Comparison of ENCODE assay signal across 26 mouse cellular contexts in the genomic region with DNA sequence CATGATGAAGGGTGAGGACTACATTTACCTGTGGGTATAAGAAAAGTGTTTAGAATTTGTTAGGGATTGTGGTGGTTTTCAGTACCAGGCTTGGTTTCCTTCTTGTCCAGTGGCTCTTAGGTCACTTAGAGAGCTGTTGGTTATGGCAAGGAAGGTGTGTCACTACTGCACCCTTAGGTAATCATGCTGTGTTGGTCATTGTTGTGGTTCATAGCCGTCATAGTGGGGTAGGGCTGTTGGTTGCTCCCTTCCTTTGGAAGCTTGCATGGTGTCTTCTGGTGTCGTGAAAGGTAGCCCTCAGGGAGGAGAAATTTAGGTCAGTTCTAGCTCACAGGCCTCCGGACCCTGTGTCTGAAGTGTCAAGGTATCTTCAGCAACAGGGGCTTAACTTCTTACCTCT. TPM values are rescaled to one million over a fixed set of nuclear protein-coding genes. Genes with fewer than 3 reads are reported as not detected.
DNase-seq lines count a peak whose midpoint lies in the region; ATAC-seq and TF ChIP-seq lines count a peak whose summit lies in the region.
"Had no signal": no experiment of that assay in that cellular context is flagged by ENCODE, and none has a peak within 500 bp of the region (broad histone marks: within the 10 kb centered on the region; RNA-seq: fewer than 3 reads in every experiment).

No protein-coding gene starts in this region.

- H3K4me1 ChIP-seq in megakaryocyte, embryonic 14.5 days = peaks cover 73% of the 10 kb centered on the region
- H3K4me1 ChIP-seq in thymus, adult 2 months (replicated peaks; ENCODE audit: control insufficient read depth, insufficient read depth, low read length) = peaks cover 17% of the 10 kb centered on the region
- H3K4me1 ChIP-seq: embryonic facial prominence, embryonic 10.5 days; embryonic facial prominence, embryonic 13.5 days; forebrain, embryonic 10.5 days had no signal

- H3K27ac ChIP-seq in thymus, adult 2 months (ENCODE audit: control insufficient read depth, insufficient read depth, low read length) = no peak overlapping the region
- H3K27ac ChIP-seq: embryonic facial prominence, embryonic 10.5 days; embryonic facial prominence, embryonic 13.5 days; forebrain, embryonic 10.5 days; forebrain, embryonic 13.5 days; hindbrain, embryonic 14.5 days; hindbrain, postnatal 0 days had no signal

- H3K36me3 ChIP-seq in megakaryocyte, embryonic 14.5 days (replicated peaks; ENCODE audit: low read length) = peaks cover 22% of the 10 kb centered on the region
- no peaks in the 10 kb centered on the region; the same call in 1 of the 2 replicates for H3K36me3 ChIP-seq in thymus, adult 2 months (ENCODE audit: control insufficient read depth, insufficient read depth, low read length)
- H3K36me3 ChIP-seq: embryonic facial prominence, embryonic 13.5 days had no signal

- no peaks in the 10 kb centered on the region for H3K27me3 ChIP-seq in megakaryocyte, embryonic 14.5 days (replicated peaks)
- no peaks in the 10 kb centered on the region for H3K27me3 ChIP-seq in thymus, adult 2 months (ENCODE audit: control insufficient read depth, insufficient read depth, low read length)
- H3K27me3 ChIP-seq: embryonic facial prominence, embryonic 13.5 days; forebrain, embryonic 13.5 days had no signal

- H3K9me3 ChIP-seq in megakaryocyte, embryonic 14.5 days = no peaks in the 10 kb centered on the region
- H3K9me3 ChIP-seq: embryonic facial prominence, embryonic 10.5 days; embryonic facial prominence, embryonic 13.5 days; forebrain, embryonic 10.5 days; forebrain, embryonic 13.5 days had no signal

- peak overlapping the region; percentile 48 for H3K4me3 ChIP-seq in megakaryocyte, embryonic 14.5 days (replicated peaks)
- H3K4me3 ChIP-seq in thymus, adult 2 months (ENCODE audit: control insufficient read depth, insufficient read depth, low read length) = no peak overlapping the region
- H3K4me3 ChIP-seq: embryonic facial prominence, embryonic 10.5 days; embryonic facial prominence, embryonic 13.5 days; erythroblast, embryonic 14.5 days; forebrain, embryonic 10.5 days; forebrain, embryonic 13.5 days had no signal

- no peak for TF ChIP-seq CTCF in thymus, adult 2 months (IDR thresholded peaks at IDR 0.05; ENCODE audit: borderline replicate concordance, control insufficient read depth, extremely low read depth, insufficient read depth, low read length, poor library complexity)

- 0 out of 2 replicates have a peak, but pooled peaks have one; percentile 21 for ATAC-seq in erythroid progenitor cell, adult 5-6 weeks (replicated peaks; ENCODE audit: low FRiP score, poor library complexity, severe bottlenecking)
- ATAC-seq: forebrain, embryonic 13.5 days; forebrain, embryonic 16.5 days; hindbrain, postnatal 0 days had no signal

- DNase-seq in 416B (ENCODE audit: low read depth) = peak; percentile 60
- DNase-seq in natural killer cell, adult 2 months (ENCODE audit: low spot score in 2 of 2) = peak; percentile 46 to 67
- no peak for DNase-seq in right cerebral cortex, postnatal 4 days
- no peak for DNase-seq in adrenal gland, adult 18-20 months (ENCODE audit: low spot score in 2 of 2)
- DNase-seq in embryo, embryonic 11 days = no peak
- no peak for DNase-seq in thymus, adult 2 months
- DNase-seq: adrenal gland, adult 8-10 months; adrenal gland, postnatal 25 days; cerebellum, adult 11-12 months; cerebellum, adult 8-10 months; cerebellum, postnatal 10 days; cerebellum, postnatal 36 days; gastrocnemius, postnatal 10 days; gastrocnemius, postnatal 36 days; heart, adult 11 months; heart, postnatal 36 days had no signal

- TF ChIP-seq POLR2A in thymus, adult 2 months (IDR thresholded peaks at IDR 0.05; ENCODE audit: control insufficient read depth, extremely low read depth, insufficient read depth, low read length, poor library complexity) = no peak

- 90% methylated on average over 3 of the region's 3 CpGs for WGBS in thymus, adult 2 months

RNA-seq across cellular contexts. Expression of gene Cdk19, which starts 46.0 kb away (rescaled TPM):
- total RNA-seq in erythroid progenitor cell, adult 5-6 weeks (2015; ENCODE audit: low replicate concordance) = 31.4 and 36.9 TPM in 2 replicates
- total RNA-seq in erythroid progenitor cell, adult 5-6 weeks (2017; ENCODE audit: low replicate concordance) = 30.5 and 34.6 TPM in 2 replicates
- 4.8 and 7.2 TPM in 2 replicates for polyA plus RNA-seq in megakaryocyte, embryonic 14.5 days (2012; ENCODE audit: insufficient read depth, low replicate concordance)
- 10 to 100 TPM in 1 of 2 experiments, 1 to 10 TPM in 1; 6.1 to 11.8 TPM for total RNA-seq in adrenal gland, adult 18-20 months (2021)
- polyA plus RNA-seq in thymus, adult 2 months (2012; rRNA removed) = 31.0 and 34.0 TPM in 2 replicates

Comparison
In these comparisons a context has a peak if more than half of its experiments do, and no peak if none do; other contexts are left out.
1. DNase-seq: peak in 416B (single experiment) and natural killer cell, adult 2 months (2 of 2); none in right cerebral cortex, postnatal 4 days (single experiment), adrenal gland, adult 18-20 months (0 of 2), embryo, embryonic 11 days (single experiment) and thymus, adult 2 months (single experiment).